Mouse (Mus musculus) heart, adult 2 months (tissue): ENCODE data around the gene Mark2.

Experiments used
- CTCF ChIP-seq: fragments of 200-600 bp; IDR thresholded peaks from 2 replicates; pipeline ENCODE4 v1.8.1; 2022; ENCODE audit warnings: antibody characterized with exemption, mild to moderate bottlenecking, moderate library complexity
- POLR2A ChIP-seq: fragments of 200-500 bp; IDR thresholded peaks from 2 replicates; pipeline ENCODE4 v1.6.1; 2011; ENCODE audit warnings: mild to moderate bottlenecking, low read depth, low read length, control low read depth; ENCODE audit not compliant: insufficient read depth

DNA sequence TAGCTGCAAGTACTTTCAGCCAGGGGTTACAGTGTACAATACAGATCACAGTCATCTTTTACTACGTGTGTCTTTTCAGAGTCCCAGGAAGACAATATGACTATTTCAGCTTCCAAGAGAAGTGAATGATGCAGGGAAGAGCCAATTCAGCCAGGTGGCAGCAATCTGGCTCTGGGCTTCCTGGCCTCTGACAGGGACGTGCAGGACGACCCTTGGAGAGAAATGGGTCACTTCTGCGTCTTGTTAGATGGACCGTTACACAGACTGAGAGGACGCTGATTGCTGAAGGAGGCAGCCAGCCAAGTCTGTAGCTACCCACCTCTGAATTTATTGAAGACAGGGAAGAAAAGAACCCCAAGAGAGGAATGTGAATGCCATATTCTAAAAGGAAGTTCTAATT lies 37.9 kb downstream of the Mark2 start:
- TF ChIP-seq CTCF (peak; percentile 17; the same call in 1 of the 2 replicates), POLR2A (no peak)
